Mouse (Mus musculus) embryonic facial prominence, embryonic 12.5 days (tissue): ENCODE results near the gene Gm5105. TPM values are rescaled to one million over a fixed set of nuclear protein-coding genes. Genes with fewer than 3 reads are reported as not detected.

Source experiments
- polyA plus RNA-seq: library from polyadenylated mRNA; unstranded; fragments of >200 nt; fragmentation: Nextera tagmentation; extraction: Ambion mirVana; gene quantifications from 2 replicates; pipeline ENCODE4 v1.2.1, GENCODE M21; 2016

Gene Gm5105
- polyA plus RNA-seq, 1 experiment from 2014 or later = not detected

Other genes with a start within 250 kb of the Gm5105 start
- 2,399 and 2,450 TPM in 2 replicates for gene H2afz, start 202.9 kb downstream of the Gm5105 start, polyA plus RNA-seq
- gene Dnajb14, start 199.7 kb downstream of the Gm5105 start, polyA plus RNA-seq = 12.0 and 12.3 TPM in 2 replicates
- gene Lamtor3, start 148.9 kb downstream of the Gm5105 start, polyA plus RNA-seq = 96.8 and 102 TPM in 2 replicates
- gene Dapp1, start 85.8 kb downstream of the Gm5105 start, polyA plus RNA-seq = 3.9 and 4.1 TPM in 2 replicates
- gene 1110002E22Rik, start 2.3 kb downstream of the Gm5105 start, polyA plus RNA-seq = 0.27 and 0.47 TPM in 2 replicates
- 14.0 and 15.2 TPM in 2 replicates for gene Trmt10a, start 76.1 kb upstream of the Gm5105 start, polyA plus RNA-seq
- 9.7 and 10.2 TPM in 2 replicates for gene Mttp, start 77.6 kb upstream of the Gm5105 start, polyA plus RNA-seq
- gene 4930579F01Rik, start 126.4 kb upstream of the Gm5105 start, polyA plus RNA-seq = 0.10 and 0.29 TPM in 2 replicates
- gene Adh7, start 150.4 kb upstream of the Gm5105 start, polyA plus RNA-seq = 0.39 and 0.82 TPM in 2 replicates
- gene Adh1, start 193.6 kb upstream of the Gm5105 start, polyA plus RNA-seq = 0.58 and 0.90 TPM in 2 replicates
- not detected in 2 replicates for gene Adh6a, start 245.9 kb upstream of the Gm5105 start, polyA plus RNA-seq